Mouse (Mus musculus) embryonic stem cell, embryonic (primary cell): ENCODE data around the gene Tagln2.

Experiments
- CTCF ChIA-PET, 4 experiments: fragments of 300-600 bp in 2 of 4; fragments of 350-600 bp in 2 of 4; sonication (Branson Sonifier 250); formaldehyde crosslinking; loops; one replicate each; lab custom pipeline; 2022; ENCODE audit warnings: inconsistent platforms in 2 of 4; lab: Charles Lee
- POLR2A ChIA-PET, 4 experiments: fragments of 300-600 bp in 2 of 4; fragments of 350-600 bp in 2 of 4; sonication (Branson Sonifier 250); formaldehyde crosslinking; loops; one replicate each; lab custom pipeline; 2022; ENCODE audit warnings: antibody characterized with exemption in 4 of 4, inconsistent platforms in 1 of 4; lab: Charles Lee

Gene Tagln2

DNA sequence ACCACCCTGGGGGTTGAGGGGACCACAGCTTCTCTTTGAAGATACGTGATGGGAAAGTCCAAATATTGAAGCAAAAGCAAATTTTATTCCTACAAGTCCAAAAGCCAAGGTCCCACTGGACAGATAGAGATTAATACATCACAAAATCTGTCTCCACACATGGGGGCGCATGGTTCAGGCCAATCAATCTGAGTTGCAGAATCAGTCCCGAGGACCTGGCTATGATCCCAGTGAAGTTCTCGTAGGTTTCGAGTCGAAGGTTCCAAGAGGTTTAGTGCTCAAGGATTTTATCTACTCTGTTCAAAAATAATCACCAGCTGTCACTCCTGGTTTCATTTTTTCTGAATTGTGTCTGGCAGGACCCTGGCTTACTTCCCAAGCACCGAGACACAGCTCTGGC lies 51.2 kb downstream of the Tagln2 start:
- CTCF ChIA-PET: interaction anchor here (0.5 to 2.3 kb wide), 13 partner anchors 10 to 798 kb away, joined by 3 to 15 read pairs (median 5); no protein-coding TSS in a partner anchor
- POLR2A ChIA-PET: interaction anchor here in 3 of 4 experiments (0.6 to 3.1 kb wide), 11 partner anchors 11 to 175 kb away, joined by 3 to 18 read pairs (median 4); partner anchors contain the start of genes Igsf9 (in 2 of the 3) and Pigm (in 1 of the 3)

DNA sequence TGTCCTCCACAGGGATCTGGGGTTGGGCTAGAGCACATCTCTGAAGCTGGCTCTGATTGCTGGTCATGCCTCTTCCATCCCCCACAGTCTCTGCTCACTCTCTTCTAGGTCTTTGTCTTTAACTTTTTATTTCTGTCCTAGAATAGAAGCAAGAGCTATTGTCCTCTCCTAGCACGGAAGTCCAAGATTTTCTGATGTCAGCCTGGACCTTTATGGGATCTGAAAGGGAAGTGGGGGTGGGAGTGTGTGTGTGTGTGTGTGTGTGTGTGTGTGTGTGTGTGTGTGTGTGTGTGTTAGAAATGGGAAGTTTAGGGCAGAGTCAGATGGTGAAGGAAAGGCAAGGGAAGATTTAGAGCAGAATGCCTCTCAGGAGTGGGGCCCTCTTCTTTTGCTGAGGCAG lies 52.8 kb downstream of the Tagln2 start:
- CTCF ChIA-PET: interaction anchor here in 1 of 4 experiments (1.9 kb wide), 1 partner anchor 24 kb away, joined by 5 read pairs; no protein-coding TSS in a partner anchor
- POLR2A ChIA-PET: interaction anchor here in 1 of 4 experiments (0.9 to 1.0 kb wide), 2 partner anchors 8 to 13 kb away, joined by 3 to 4 read pairs; no protein-coding TSS in a partner anchor

DNA sequence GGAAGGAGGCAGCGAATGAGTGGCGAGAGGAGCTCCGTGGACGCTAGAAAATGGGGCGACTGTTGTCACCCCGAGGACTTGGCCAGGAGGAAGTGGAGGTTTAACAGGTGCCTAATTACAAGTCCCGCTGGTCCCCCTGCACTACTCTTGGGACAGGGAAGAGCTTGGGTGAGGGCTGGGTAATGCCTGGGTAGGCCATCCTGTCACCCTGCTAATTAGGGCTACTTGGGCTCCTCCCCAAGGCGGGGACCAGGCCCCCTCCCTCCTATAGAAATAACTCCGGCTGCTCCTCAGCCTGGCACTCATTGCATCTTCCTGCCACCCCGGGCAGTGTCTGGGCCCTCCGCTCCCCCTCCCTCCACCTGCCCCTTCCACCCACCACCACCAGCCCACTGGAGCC lies 55.8 kb downstream of the Tagln2 start, which contains the start of gene Vsig8:
TSS of gene Vsig8 (plus strand) at position 301 of the 400 bp plus-strand sequence.
- ChIA-PET POLR2A (no interaction called here), CTCF (no interaction called here)
